ENCODE assay signal across 25 mouse cellular contexts in genomic region chr9:21732288-21732687, GRCm38 (mm10). TPM values are rescaled to one million over a fixed set of nuclear protein-coding genes. Genes with fewer than 3 reads are reported as not detected.
A peak's percentile ranks its signal among the peaks of the same experiment; 100 is the strongest.
DNase-seq lines count a peak whose midpoint lies in the region; ATAC-seq and TF ChIP-seq lines count a peak whose summit lies in the region.
"Had no signal": no experiment of that assay in that cellular context is flagged by ENCODE, and none has a peak within 500 bp of the region (broad histone marks: within the 10 kb centered on the region; RNA-seq: fewer than 3 reads in every experiment).

No protein-coding gene starts in this region.

- no peak overlapping the region for H3K9ac ChIP-seq in intestine, postnatal 0 days (ENCODE audit: low read depth, low read length)
- H3K9ac ChIP-seq in intestine, embryonic 16.5 days (ENCODE audit: low read depth, low read length) = no peak overlapping the region
- H3K9ac ChIP-seq in lung, postnatal 0 days (replicated peaks; ENCODE audit: low read depth) = no peak overlapping the region
- H3K9ac ChIP-seq in MEL (ENCODE audit: control insufficient read depth, low read depth, low read length, poor library complexity, severe bottlenecking) = no peak overlapping the region
- H3K9ac ChIP-seq: embryonic facial prominence, embryonic 13.5 days; embryonic facial prominence, embryonic 15.5 days; forebrain, embryonic 13.5 days; forebrain, embryonic 15.5 days had no signal

- H3K4me1 ChIP-seq in intestine, postnatal 0 days (replicated peaks; ENCODE audit: control insufficient read depth, insufficient read depth, low read length) = peaks cover 13% of the 10 kb centered on the region
- peaks cover 14% of the 10 kb centered on the region; the same call in 1 of the 2 replicates for H3K4me1 ChIP-seq in intestine, embryonic 16.5 days (ENCODE audit: control insufficient read depth, insufficient read depth, low read length)
- H3K4me1 ChIP-seq in lung, adult 2 months (ENCODE audit: control insufficient read depth, insufficient read depth, low read length) = peaks cover 7% of the 10 kb centered on the region
- H3K4me1 ChIP-seq in lung, postnatal 0 days (ENCODE audit: insufficient read depth, low read depth, low read length) = no peaks in the 10 kb centered on the region
- peaks cover 0 to 14% of the 10 kb centered on the region in 2 experiments; a peak in 2 of 4 replicates for H3K4me1 ChIP-seq in MEL (ENCODE audit: control insufficient read depth in 1 of 2, insufficient read depth in 2 of 2, low read length in 2 of 2)
- peaks cover 18% of the 10 kb centered on the region for H3K4me1 ChIP-seq in heart, embryonic 10.5 days
- H3K4me1 ChIP-seq: forebrain, embryonic 13.5 days; forebrain, embryonic 15.5 days had no signal

- ATAC-seq in intestine, postnatal 0 days = no peak
- ATAC-seq in intestine, embryonic 16.5 days = no peak
- no peak for ATAC-seq in lung, postnatal 0 days
- ATAC-seq: CD4-positive, CD25-positive, alpha-beta regulatory T cell, adult 4 months; forebrain, embryonic 13.5 days; forebrain, embryonic 15.5 days had no signal

- no peak overlapping the region for H3ac ChIP-seq in myocyte (ENCODE audit: control insufficient read depth, insufficient read length)

- H3K4me2 ChIP-seq in intestine, postnatal 0 days (replicated peaks; ENCODE audit: low read depth) = no peak overlapping the region
- H3K4me2 ChIP-seq in intestine, embryonic 16.5 days (ENCODE audit: low read depth, low read length) = no peak overlapping the region
- H3K4me2 ChIP-seq in lung, postnatal 0 days (replicated peaks; ENCODE audit: low read depth, low read length) = no peak overlapping the region
- H3K4me2 ChIP-seq in myocyte (ENCODE audit: low read depth) = no peak overlapping the region
- H3K4me2 ChIP-seq: embryonic facial prominence, embryonic 13.5 days; embryonic facial prominence, embryonic 15.5 days; forebrain, embryonic 13.5 days; forebrain, embryonic 15.5 days had no signal

- H3K79me2 ChIP-seq in MEL (ENCODE audit: control insufficient read depth, insufficient read depth, low read length, poor library complexity) (peaks cover 30% of the 10 kb centered on the region), myocyte (ENCODE audit: control insufficient read depth, insufficient read depth) (peaks cover 62% of the 10 kb centered on the region)

- peaks cover 53% of the 10 kb centered on the region for H3K36me3 ChIP-seq in intestine, postnatal 0 days (ENCODE audit: control insufficient read depth, insufficient read depth)
- peaks cover 43% of the 10 kb centered on the region for H3K36me3 ChIP-seq in intestine, embryonic 16.5 days (ENCODE audit: control insufficient read depth, insufficient read depth, low read length)
- peaks cover 23% of the 10 kb centered on the region; the same call in 1 of the 2 replicates for H3K36me3 ChIP-seq in lung, postnatal 0 days (ENCODE audit: insufficient read depth, low read length)
- H3K36me3 ChIP-seq in MEL (ENCODE audit: control insufficient read depth in 1 of 2, insufficient read depth in 2 of 2, low read length in 2 of 2) (peaks cover 8 to 76% of the 10 kb centered on the region in 2 experiments), myocyte (ENCODE audit: control insufficient read depth, insufficient read depth) (peaks cover 55% of the 10 kb centered on the region)
- peaks cover 91% of the 10 kb centered on the region for H3K36me3 ChIP-seq in heart, embryonic 10.5 days

- no peak for TF ChIP-seq CTCF in intestine, postnatal 0 days (IDR thresholded peaks at IDR 0.05; ENCODE audit: low read depth)
- TF ChIP-seq CTCF in lung, adult 2 months (IDR thresholded peaks at IDR 0.05; ENCODE audit: insufficient read depth, low read length) = no peak
- no peak for TF ChIP-seq CTCF in lung, postnatal 0 days (IDR thresholded peaks at IDR 0.05)
- no peak for TF ChIP-seq CTCF in MEL (IDR thresholded peaks at IDR 0.05 in 2 of 3, conservative IDR thresholded peaks at IDR 0.05 in 1 of 3; ENCODE audit: control insufficient read depth in 1 of 3, insufficient read depth in 1 of 3, low read depth in 2 of 3, low read length in 3 of 3, poor library complexity in 1 of 3, severe bottlenecking in 1 of 3)

- no peak overlapping the region for H3K4me3 ChIP-seq in intestine, postnatal 0 days (ENCODE audit: low read depth, low read length)
- H3K4me3 ChIP-seq in intestine, embryonic 16.5 days (ENCODE audit: low read length) = no peak overlapping the region
- H3K4me3 ChIP-seq in lung, adult 2 months (replicated peaks; ENCODE audit: extremely low read depth, low read depth, low read length) = no peak overlapping the region
- H3K4me3 ChIP-seq in lung, postnatal 0 days (ENCODE audit: low read depth, low read length) = no peak overlapping the region
- H3K4me3 ChIP-seq in MEL (ENCODE audit: control insufficient read depth in 1 of 2, insufficient read depth in 1 of 2, low read depth in 2 of 2, low read length in 2 of 2) (no peak overlapping the region), myocyte (no peak overlapping the region)
- no peak overlapping the region for H3K4me3 ChIP-seq in heart, embryonic 10.5 days
- H3K4me3 ChIP-seq: embryonic facial prominence, embryonic 13.5 days; embryonic facial prominence, embryonic 15.5 days; forebrain, embryonic 13.5 days; forebrain, embryonic 15.5 days had no signal

- 70% methylated on average over 9 of the region's 9 CpGs for WGBS in intestine, postnatal 0 days
- 91% methylated on average over 9 of the region's 9 CpGs for WGBS in intestine, embryonic 16.5 days
- WGBS in lung, adult 2 months = 92% methylated on average over 9 of the region's 9 CpGs
- WGBS in lung, postnatal 0 days = 95% methylated on average over 9 of the region's 9 CpGs
- 93% methylated on average over 9 of the region's 9 CpGs for WGBS in heart, embryonic 10.5 days

- no peak for TF ChIP-seq RAD21 in MEL (IDR thresholded peaks at IDR 0.05; ENCODE audit: low read depth, low read length)

- no peak for TF ChIP-seq EP300 in lung, postnatal 0 days (IDR thresholded peaks at IDR 0.05)
- no peak for TF ChIP-seq EP300 in MEL (IDR thresholded peaks at IDR 0.05; ENCODE audit: low read depth in 1 of 2, low read length in 2 of 2)

- peak overlapping the region; percentile 46; the same call in 1 of the 2 replicates for H3K27ac ChIP-seq in intestine, postnatal 0 days (ENCODE audit: low read depth, low read length)
- no peak overlapping the region for H3K27ac ChIP-seq in intestine, embryonic 16.5 days (ENCODE audit: low read length)
- no peak overlapping the region for H3K27ac ChIP-seq in lung, postnatal 0 days (ENCODE audit: low read length)
- no peak overlapping the region for H3K27ac ChIP-seq in MEL (ENCODE audit: control insufficient read depth, low read depth, low read length)
- no peak overlapping the region for H3K27ac ChIP-seq in heart, embryonic 10.5 days
- H3K27ac ChIP-seq: embryonic facial prominence, embryonic 13.5 days; embryonic facial prominence, embryonic 15.5 days; forebrain, embryonic 13.5 days; forebrain, embryonic 15.5 days had no signal

- no peaks in the 10 kb centered on the region for H3K9me3 ChIP-seq in intestine, postnatal 0 days (ENCODE audit: control insufficient read depth)
- no peaks in the 10 kb centered on the region for H3K9me3 ChIP-seq in intestine, embryonic 16.5 days (ENCODE audit: control insufficient read depth, low read length)
- no peaks in the 10 kb centered on the region for H3K9me3 ChIP-seq in lung, postnatal 0 days (ENCODE audit: low read length)
- H3K9me3 ChIP-seq in MEL (replicated peaks; ENCODE audit: insufficient read depth, low read length) = no peaks in the 10 kb centered on the region
- no peaks in the 10 kb centered on the region for H3K9me3 ChIP-seq in heart, embryonic 10.5 days
- H3K9me3 ChIP-seq: embryonic facial prominence, embryonic 13.5 days; embryonic facial prominence, embryonic 15.5 days; forebrain, embryonic 13.5 days; forebrain, embryonic 15.5 days; G1E had no signal

- no peak for DNase-seq in lung, adult 2 months
- no peak for DNase-seq in lung, postnatal 0 days (ENCODE audit: low spot score)
- DNase-seq in MEL (ENCODE audit: low read depth, low spot score) = no peak
- DNase-seq in heart, embryonic 10.5 days (ENCODE audit: low spot score) = no peak
- DNase-seq: adrenal gland, adult 2 months; adrenal gland, postnatal 10 days; adrenal gland, postnatal 25 days; B cell, adult 2 months; cerebellum, adult 11 months; cerebellum, adult 18-20 months; cerebellum, adult 8-10 months; cerebellum, adult 9-11 months; cerebellum, postnatal 14 days; cerebellum, postnatal 36 days; embryo, embryonic 11 days had no signal

- H3K27me3 ChIP-seq in intestine, postnatal 0 days (replicated peaks; ENCODE audit: control insufficient read depth, insufficient read depth, low read length) = no peaks in the 10 kb centered on the region
- H3K27me3 ChIP-seq in intestine, embryonic 16.5 days (replicated peaks; ENCODE audit: control insufficient read depth, insufficient read depth, low read length) = no peaks in the 10 kb centered on the region
- no peaks in the 10 kb centered on the region for H3K27me3 ChIP-seq in lung, postnatal 0 days (replicated peaks; ENCODE audit: insufficient read depth, low read length)
- H3K27me3 ChIP-seq in MEL (ENCODE audit: control insufficient read depth in 1 of 2, insufficient read depth in 2 of 2, low read length in 2 of 2) = no peaks in the 10 kb centered on the region
- H3K27me3 ChIP-seq in myocyte (ENCODE audit: control insufficient read depth, insufficient read depth, insufficient read length) = no peaks in the 10 kb centered on the region
- H3K27me3 ChIP-seq in heart, embryonic 10.5 days (ENCODE audit: insufficient read depth, poor library complexity, severe bottlenecking) = no peaks in the 10 kb centered on the region
- H3K27me3 ChIP-seq: CH12.LX; embryonic facial prominence, embryonic 13.5 days; embryonic facial prominence, embryonic 15.5 days; forebrain, embryonic 13.5 days; forebrain, embryonic 15.5 days had no signal

- TF ChIP-seq POLR2A in lung, adult 2 months (IDR thresholded peaks at IDR 0.05; ENCODE audit: borderline replicate concordance, extremely low read depth, low read depth, low read length) = 0 out of 2 replicates have a peak, but pooled peaks have one; percentile 8
- TF ChIP-seq POLR2A in MEL (IDR thresholded peaks at IDR 0.05; ENCODE audit: control insufficient read depth in 1 of 2, insufficient read depth in 1 of 2, low read depth in 1 of 2, low read length in 2 of 2, poor library complexity in 1 of 2) (no peak), myocyte (IDR thresholded peaks at IDR 0.05; ENCODE audit: insufficient read length, low read depth) (peak; percentile 24)

RNA-seq across cellular contexts. Expression of gene Ldlr, which starts 9.0 kb away (rescaled TPM):
- 22.8 and 26.6 TPM in 2 replicates for polyA plus RNA-seq in intestine, postnatal 0 days (2015; fragmentation: Nextera tagmentation; extraction: Ambion mirVana)
- 86.7 and 88.2 TPM in 2 replicates for polyA plus RNA-seq in intestine, embryonic 16.5 days (2015; fragmentation: Nextera tagmentation; extraction: Ambion mirVana)
- polyA plus RNA-seq in lung, adult 2 months (2012; rRNA removed) = 84.2 and 87.2 TPM in 2 replicates
- polyA plus RNA-seq in lung, postnatal 0 days (2015; fragmentation: Nextera tagmentation; extraction: Ambion mirVana) = 52.2 and 56.8 TPM in 2 replicates
- total RNA-seq in MEL (2012; rRNA removed) = 58.1 and 69.1 TPM in 2 replicates
- polyA plus RNA-seq in MEL (2012; ENCODE audit: insufficient read depth in 1 of 2, insufficient read length in 2 of 2, low read depth in 1 of 2, low replicate concordance in 2 of 2, missing spikeins in 1 of 2) (10 to 100 TPM in 1 of 2 experiments, not detected in 1; 90.6 TPM), myocyte (2012; fragmentation: generic; extraction: Trizol) (106 TPM)
- polyA plus RNA-seq in heart, embryonic 10.5 days (2016; fragmentation: Nextera tagmentation; extraction: Ambion mirVana) = 36.6 and 42.9 TPM in 2 replicates

RNA-seq across cellular contexts. Expression of gene Spc24, which starts 27.8 kb away (rescaled TPM):
- 23.5 and 32.4 TPM in 2 replicates for polyA plus RNA-seq in intestine, postnatal 0 days (2015; fragmentation: Nextera tagmentation; extraction: Ambion mirVana)
- 85.5 and 106 TPM in 2 replicates for polyA plus RNA-seq in intestine, embryonic 16.5 days (2015; fragmentation: Nextera tagmentation; extraction: Ambion mirVana)
- polyA plus RNA-seq in lung, adult 2 months (2012; rRNA removed) = 2.9 and 3.2 TPM in 2 replicates
- 13.4 and 15.7 TPM in 2 replicates for polyA plus RNA-seq in lung, postnatal 0 days (2015; fragmentation: Nextera tagmentation; extraction: Ambion mirVana)
- 304 and 305 TPM in 2 replicates for total RNA-seq in MEL (2012; rRNA removed)
- polyA plus RNA-seq in MEL (2012; ENCODE audit: insufficient read depth in 1 of 2, insufficient read length in 2 of 2, low read depth in 1 of 2, low replicate concordance in 2 of 2, missing spikeins in 1 of 2) = 100 to 1,000 TPM in 1 of 2 experiments, not detected in 1; 377 TPM
- 31.0 TPM for polyA plus RNA-seq in myocyte (2012; fragmentation: generic; extraction: Trizol)
- polyA plus RNA-seq in heart, embryonic 10.5 days (2016; fragmentation: Nextera tagmentation; extraction: Ambion mirVana) = 112 and 160 TPM in 2 replicates

Comparison
In these comparisons a context has a peak if more than half of its experiments do, and no peak if none do; other contexts are left out.
1. POLR2A ChIP-seq: peak in lung, adult 2 months (single experiment) and myocyte (single experiment); none in MEL (0 of 2).